Mouse (Mus musculus) C2C12 (cell line): Measurements from ENCODE around the gene Acad12. TPM values are rescaled to one million over a fixed set of nuclear protein-coding genes. Genes with fewer than 3 reads are reported as not detected.
"Not testable (repeated sequence)": the region's sequence is repeated elsewhere in the genome, so short reads cannot be mapped to it uniquely, and the experiment has no call there.

Experiments used
- H3K27me3 ChIP-seq: one replicate; pipeline ENCODE4 v1.6.1; 2011; ENCODE audit not compliant: control insufficient read depth, insufficient read depth, insufficient read length
- H3K36me3 ChIP-seq: one replicate; pipeline ENCODE4 v1.6.1; 2011; ENCODE audit not compliant: control insufficient read depth, insufficient read depth
- H3K4me3 ChIP-seq: one replicate; pipeline ENCODE4 v1.5.1; 2011; ENCODE audit warnings: mild to moderate bottlenecking, control low read depth; ENCODE audit not compliant: poor library complexity, insufficient read depth, severe bottlenecking
- H3K79me2 ChIP-seq: one replicate; pipeline ENCODE4 v1.6.1; 2011; ENCODE audit not compliant: control insufficient read depth, insufficient read depth
- H3K79me3 ChIP-seq: one replicate; pipeline ENCODE4 v1.6.1; 2011; ENCODE audit warnings: low read depth, control low read depth
- H3ac ChIP-seq: one replicate; pipeline ENCODE3; 2011; ENCODE audit warnings: low read depth; ENCODE audit not compliant: control insufficient read depth, insufficient read length
- CEBPB ChIP-seq: IDR thresholded peaks from one replicate; pipeline ENCODE4 v1.6.1; 2011; ENCODE audit warnings: low read depth, mild to moderate bottlenecking, control low read depth, moderate library complexity
- CTCF ChIP-seq: IDR thresholded peaks from one replicate; pipeline ENCODE4 v1.5.1; 2011; ENCODE audit not compliant: control insufficient read depth, insufficient read depth, insufficient read length
- FOSL1 ChIP-seq: IDR thresholded peaks from one replicate; pipeline ENCODE4 v1.8.0; 2011; ENCODE audit warnings: mild to moderate bottlenecking, low read length; ENCODE audit not compliant: poor library complexity, insufficient read depth, severe bottlenecking
- MAX ChIP-seq: IDR thresholded peaks from one replicate; pipeline ENCODE4 v1.6.1; 2011; ENCODE audit warnings: mild to moderate bottlenecking, control low read depth
- MYOD1 ChIP-seq: IDR thresholded peaks from one replicate; pipeline ENCODE4 v1.6.1; 2011; ENCODE audit warnings: low read depth; ENCODE audit not compliant: control insufficient read depth, insufficient read length
- MYOG ChIP-seq: IDR thresholded peaks from one replicate; pipeline ENCODE4 v1.6.1; 2011; ENCODE audit not compliant: control insufficient read depth, insufficient read length; ENCODE audit errors: extremely low read depth
- USF1 ChIP-seq: IDR thresholded peaks from one replicate; pipeline ENCODE4 v1.6.1; 2011; ENCODE audit warnings: low read depth, mild to moderate bottlenecking, control low read depth, moderate library complexity
- polyA plus RNA-seq: library from polyadenylated mRNA; unstranded; fragments of >200 nt; fragmentation: generic; extraction: Trizol; gene quantifications from one replicate; pipeline ENCODE4 v1.2.1, GENCODE M21; 2012; ENCODE audit warnings: missing spikeins

Gene Acad12
- polyA plus RNA-seq, 1 experiment: 0.77 TPM

DNA sequence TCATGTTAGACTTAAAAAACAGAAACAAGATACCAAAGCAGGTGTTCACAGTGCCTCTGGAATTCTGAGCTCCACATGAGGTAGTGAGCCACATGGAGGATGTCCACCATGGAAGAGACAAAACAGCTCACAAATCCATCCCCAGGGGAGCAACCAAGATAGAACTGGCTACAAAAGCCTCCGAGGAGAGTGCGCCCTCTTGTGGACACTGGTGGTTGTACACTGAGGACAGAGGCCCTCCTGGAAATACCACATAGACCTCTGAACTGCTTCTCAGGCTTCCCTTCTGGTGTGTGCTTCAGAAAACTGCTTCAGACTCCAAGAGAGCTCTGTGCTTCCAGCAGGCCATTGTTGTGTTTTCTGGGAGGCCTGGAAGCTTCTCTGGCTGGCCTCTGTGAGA lies 12.6 kb downstream of the Acad12 start:
- Histone ChIP-seq H3ac (no peak overlapping the region), H3K36me3 (no peaks in the 10 kb centered on the region), H3K79me3 (no peaks in the 10 kb centered on the region), H3K79me2 (no peaks in the 10 kb centered on the region), H3K4me3 (no peak overlapping the region), H3K27me3 (no peaks in the 10 kb centered on the region)
- TF ChIP-seq CTCF: peak; percentile 49
- no peak for TF ChIP-seq MYOD1
- no peak for TF ChIP-seq USF1
- TF ChIP-seq MAX: no peak
- no peak for TF ChIP-seq MYOG

GRCm38 (mm10) chr5:121603815-121604214 lies 14.9 kb downstream of the Acad12 start:
- not testable (repeated sequence) for H3K27me3 ChIP-seq, H3ac ChIP-seq, H3K79me3 ChIP-seq, H3K4me3 ChIP-seq, H3K36me3 ChIP-seq, H3K79me2 ChIP-seq

- Histone ChIP-seq H3K79me2 (no peaks in the 10 kb centered on the region), H3K36me3 (no peaks in the 10 kb centered on the region), H3K79me3 (no peaks in the 10 kb centered on the region), H3ac (no peak overlapping the region), H3K27me3 (no peaks in the 10 kb centered on the region), H3K4me3 (no peak overlapping the region)
- TF ChIP-seq MYOG (no peak), FOSL1 (no peak), MYOD1 (no peak), USF1 (no peak), CTCF (peak; percentile 91)
Observed at GRCm38 (mm10) chr5:121601547-121602299, 17.0 kb downstream of the Acad12 start.

DNA sequence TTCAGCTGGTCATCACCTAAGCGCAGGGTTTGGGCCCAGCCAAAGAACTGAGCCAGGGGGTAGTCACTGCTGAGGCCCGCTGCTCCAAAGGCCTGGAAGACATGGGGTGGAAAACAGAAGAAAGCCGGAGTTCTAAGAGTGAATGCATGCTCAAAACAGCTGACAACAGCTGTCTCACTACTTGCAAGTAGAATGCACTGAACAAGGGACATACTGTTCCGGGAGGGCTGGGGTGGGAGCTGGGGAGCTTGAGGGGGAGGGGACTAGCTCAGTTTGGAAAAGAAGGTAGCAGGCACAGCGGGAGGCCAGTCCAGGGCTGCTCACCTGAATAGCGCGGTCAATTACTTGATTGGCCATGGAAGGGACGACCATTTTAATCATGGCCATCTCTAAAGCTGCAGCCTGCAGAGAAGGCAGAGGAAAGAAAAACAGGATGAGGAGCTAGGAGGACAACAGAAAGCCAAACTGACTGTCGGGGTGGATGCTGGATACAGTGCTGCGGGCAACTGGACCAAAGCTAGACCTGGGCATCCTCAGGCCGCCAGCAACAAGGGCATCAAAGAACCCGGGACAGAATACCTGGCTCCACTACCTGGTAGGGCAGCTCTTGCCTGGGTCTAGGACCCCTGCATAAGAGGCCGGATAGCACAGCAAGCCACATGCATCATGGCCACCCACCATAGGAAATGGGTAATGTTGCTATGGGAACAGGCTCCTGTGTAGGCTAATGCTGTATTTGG lies 19.7 kb downstream of the Acad12 start:
- no peak for TF ChIP-seq USF1
- TF ChIP-seq CTCF: no peak
- TF ChIP-seq MAX: no peak
- TF ChIP-seq FOSL1: no peak
- no peak for TF ChIP-seq CEBPB
- no peak for TF ChIP-seq MYOG
- no peak for TF ChIP-seq MYOD1
- no peak overlapping the region for H3ac ChIP-seq
- no peaks in the 10 kb centered on the region for H3K79me2 ChIP-seq
- no peaks in the 10 kb centered on the region for H3K27me3 ChIP-seq
- H3K79me3 ChIP-seq: no peaks in the 10 kb centered on the region
- H3K4me3 ChIP-seq: no peak overlapping the region
- no peaks in the 10 kb centered on the region for H3K36me3 ChIP-seq

DNA sequence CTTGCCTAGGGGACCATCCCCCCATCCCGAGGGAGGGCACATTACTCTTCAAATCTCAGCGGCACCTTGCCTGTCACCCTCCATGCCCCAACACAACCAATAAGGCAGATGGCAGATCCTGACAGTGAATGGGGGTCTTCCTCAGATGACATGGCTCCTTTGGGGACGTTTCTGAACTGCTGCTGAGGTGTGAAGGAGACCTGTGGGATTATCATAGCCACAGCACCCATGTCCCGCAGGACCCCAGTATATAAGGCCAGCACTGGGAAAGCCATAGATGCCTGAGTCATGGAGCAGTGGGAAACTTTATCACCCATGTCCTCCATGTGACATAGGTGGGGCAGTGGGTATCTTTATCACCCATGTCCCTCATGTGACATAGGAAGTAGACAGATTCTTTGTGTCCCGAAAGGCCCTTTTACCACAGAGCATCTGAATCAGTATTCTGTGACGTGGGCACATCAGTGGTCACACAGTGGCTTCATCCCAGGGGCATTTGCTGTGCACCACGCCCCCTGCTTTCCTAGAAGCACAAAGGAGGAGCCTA lies 20.7 kb downstream of the Acad12 start:
- TF ChIP-seq CTCF (no peak), CEBPB (no peak), FOSL1 (no peak), MYOD1 (no peak), USF1 (no peak), MAX (no peak), MYOG (no peak)
- H3K27me3 ChIP-seq: no peaks in the 10 kb centered on the region
- H3K79me3 ChIP-seq: no peaks in the 10 kb centered on the region

GRCm38 (mm10) chr5:121597332-121597731 lies 21.4 kb downstream of the Acad12 start:
- no peak overlapping the region for H3ac ChIP-seq
- H3K27me3 ChIP-seq: no peaks in the 10 kb centered on the region
- H3K36me3 ChIP-seq: no peaks in the 10 kb centered on the region
- TF ChIP-seq CEBPB (no peak), MYOD1 (no peak), MYOG (no peak), USF1 (no peak), FOSL1 (no peak), MAX (no peak), CTCF (no peak)
- H3K4me3 ChIP-seq: no peak overlapping the region
- peaks cover 11% of the 10 kb centered on the region for H3K79me2 ChIP-seq
- peaks cover 7% of the 10 kb centered on the region for H3K79me3 ChIP-seq

More for the DNA sequence above, 20.7 kb downstream of the Acad12 start:
- no peak overlapping the region for H3ac ChIP-seq
- H3K36me3 ChIP-seq: no peaks in the 10 kb centered on the region
- peaks cover 3% of the 10 kb centered on the region for H3K79me2 ChIP-seq
- H3K4me3 ChIP-seq: no peak overlapping the region
